Mouse (Mus musculus): ENCODE measurements around the gene Cacng8. TPM values are rescaled to one million over a fixed set of nuclear protein-coding genes. Genes with fewer than 3 reads are reported as not detected.

The Cacng8 gene
- total RNA-seq (2021) = not detected
- long read RNA-seq, experiment 1 = 0 reads
- long read RNA-seq, experiment 2 = 0 reads

DNA sequence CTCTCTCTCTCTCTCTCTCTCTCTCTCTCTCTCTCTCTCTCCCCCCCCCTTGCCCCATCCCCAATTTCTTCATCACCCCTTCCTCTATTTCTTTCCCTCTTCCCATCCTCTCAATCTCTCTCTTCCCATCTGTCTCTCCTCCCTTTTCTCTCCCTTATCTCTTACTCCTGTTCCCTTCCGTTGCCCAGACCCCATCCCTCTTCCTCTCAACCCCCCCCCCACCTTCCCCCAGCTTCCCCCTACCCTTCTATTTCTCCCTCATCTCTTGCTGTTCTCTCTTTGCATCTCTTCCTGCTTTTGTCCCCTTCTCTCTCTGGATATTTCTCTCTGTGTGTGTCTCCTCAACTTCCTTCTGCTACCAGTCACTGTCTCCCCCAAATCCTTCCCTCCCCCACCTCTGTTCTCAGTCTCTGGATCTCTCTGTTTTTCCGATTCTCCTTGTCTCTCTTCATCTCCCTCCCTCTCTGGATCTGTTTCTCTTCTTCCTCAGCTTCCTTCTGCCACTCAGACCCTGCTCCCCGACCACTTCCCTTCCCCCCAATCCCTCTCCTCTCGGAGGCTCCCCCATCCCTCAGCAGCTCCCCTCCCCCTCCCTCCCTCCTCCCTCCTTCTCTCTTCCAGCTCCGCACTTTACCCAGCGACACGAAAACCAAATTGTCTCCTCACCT, at the start of gene Cacng8:
Cacng8 (plus strand) TSS at position 271 of the 668 bp plus-strand sequence.
- intact Hi-C loops (cut with DNase I; ENCODE audit: low total_unique reads) = no loop called here
- DNase-seq = no peak

DNA sequence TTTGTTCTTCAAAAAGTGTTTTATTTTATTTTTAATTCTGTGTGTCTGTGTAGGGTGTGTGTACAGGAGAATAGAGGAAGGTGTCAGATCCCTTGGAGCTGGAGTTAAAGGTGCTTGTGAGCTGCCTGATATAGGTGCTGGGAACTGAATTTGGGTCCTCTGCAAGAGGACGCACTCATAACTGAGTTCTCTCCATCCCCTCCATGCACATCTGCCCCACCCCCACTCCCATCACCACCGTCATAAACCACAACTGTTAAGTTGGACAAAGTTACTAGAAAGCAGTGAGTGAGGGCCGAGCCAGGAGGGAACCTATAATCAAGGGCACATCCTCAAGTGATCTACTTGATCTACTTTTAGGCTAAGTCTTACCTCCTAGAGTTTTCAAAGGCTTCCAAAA, 46.6 kb upstream of the Cacng8 start:
- DNase-seq = no peak
- intact Hi-C loops (cut with DNase I; ENCODE audit: low total_unique reads) = no loop called here

DNA sequence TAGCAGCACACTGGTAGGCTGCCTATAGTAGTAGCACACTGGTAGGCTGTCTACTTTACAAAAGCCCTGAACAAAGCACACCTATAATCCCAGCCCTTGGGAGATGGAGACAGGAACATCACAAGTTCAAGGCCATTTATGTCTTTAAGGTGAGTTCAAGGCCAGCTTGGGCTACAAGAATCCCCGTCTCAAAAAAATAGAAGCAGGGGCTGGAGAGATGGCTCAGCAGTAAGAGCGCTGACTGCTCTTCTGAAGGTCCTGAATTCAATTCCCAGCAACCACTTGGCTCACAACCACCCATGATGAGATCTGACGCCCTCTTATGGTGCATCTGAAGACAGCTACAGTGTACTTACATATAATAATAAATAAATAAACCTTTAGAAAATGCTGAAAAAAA, 45.2 kb upstream of the Cacng8 start:
- intact Hi-C loops (cut with DNase I; ENCODE audit: low total_unique reads) = no loop called here
- DNase-seq = no peak

DNA sequence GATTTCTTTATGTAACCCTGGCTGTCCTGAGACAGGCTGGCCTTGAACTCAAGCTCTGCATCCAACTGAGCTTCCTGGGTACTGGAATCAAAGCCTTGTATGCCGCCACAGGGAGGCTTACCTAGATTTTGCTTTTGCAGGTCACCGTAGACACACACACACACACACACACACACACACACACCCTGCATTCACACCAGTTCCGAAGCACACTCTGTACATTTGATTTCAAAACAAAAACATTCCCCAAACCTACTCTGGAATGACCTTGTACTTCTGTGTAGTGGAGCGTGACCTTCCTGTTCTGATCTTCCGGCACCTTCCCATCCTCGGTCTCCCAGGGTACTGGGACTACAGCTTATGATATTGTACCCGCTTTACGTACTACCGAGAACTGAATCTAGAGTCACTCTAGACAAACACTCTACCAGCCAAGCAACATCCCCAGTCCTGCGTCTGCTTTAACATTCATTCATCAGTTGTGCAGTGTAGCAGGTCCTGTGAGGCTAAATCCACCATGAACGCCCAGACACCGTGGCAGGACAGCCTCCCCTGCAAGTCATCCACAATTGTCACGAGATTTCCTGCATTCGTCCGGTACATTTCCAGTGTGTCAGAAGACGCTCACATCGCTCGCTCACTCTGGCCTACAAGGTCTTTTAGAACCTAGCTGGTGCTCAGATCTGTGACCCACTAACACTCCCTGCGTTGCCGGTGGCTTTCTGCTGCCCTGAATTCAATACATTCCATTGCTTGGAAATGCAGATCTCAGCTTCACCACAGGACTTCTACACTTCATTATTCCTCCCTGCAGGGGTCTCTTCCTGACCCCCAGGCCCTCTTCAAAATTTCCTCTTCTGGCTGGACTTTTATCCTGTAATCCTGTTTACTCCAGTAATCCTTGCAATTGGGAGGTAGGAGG, 42.9 kb upstream of the Cacng8 start:
- intact Hi-C loops (cut with DNase I; ENCODE audit: low total_unique reads) = no loop called here

DNA sequence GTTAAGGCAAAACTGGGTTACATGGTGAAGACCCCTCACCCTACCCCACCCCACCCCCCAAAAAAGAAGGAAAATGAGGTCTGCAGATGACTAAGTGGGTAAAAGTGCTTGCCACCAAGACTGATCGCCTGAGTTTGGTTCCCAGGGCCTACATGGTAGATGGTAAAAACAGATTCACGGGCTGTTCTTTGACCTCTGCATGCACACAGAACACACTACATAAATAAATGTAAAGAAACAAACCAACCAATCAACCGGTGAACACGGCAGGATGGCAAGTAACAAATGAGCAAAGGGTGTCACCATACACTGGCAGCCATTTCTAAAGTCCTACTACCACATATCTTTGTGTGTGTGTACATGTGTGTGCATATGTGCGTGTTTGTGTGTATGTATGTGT, 42.2 kb upstream of the Cacng8 start:
- intact Hi-C loops (cut with DNase I; ENCODE audit: low total_unique reads) = no loop called here
- DNase-seq = no peak

More for the DNA sequence above, 42.9 kb upstream of the Cacng8 start:
- no peak for DNase-seq

DNA sequence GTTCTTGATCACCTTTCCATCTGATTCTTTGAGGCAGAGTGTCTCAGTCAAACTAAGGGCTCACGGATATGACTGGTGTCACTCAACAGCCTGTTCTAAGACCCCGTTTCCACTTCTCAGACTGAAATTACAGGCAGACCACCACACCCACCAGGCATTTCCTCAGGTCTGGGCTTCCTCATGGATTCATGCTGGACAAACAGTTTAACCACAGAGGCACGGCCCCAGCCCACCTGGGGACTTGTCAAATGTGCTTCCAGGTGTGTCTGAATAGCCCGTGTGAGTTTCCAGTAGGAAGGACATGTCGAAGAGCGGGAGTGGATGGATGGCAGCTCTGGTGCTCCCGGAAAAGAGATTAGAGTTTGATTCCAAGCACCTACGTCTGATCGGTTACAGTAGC, 40.7 kb upstream of the Cacng8 start:
- no peak for DNase-seq
- intact Hi-C loops (cut with DNase I; ENCODE audit: low total_unique reads) = no loop called here

DNA sequence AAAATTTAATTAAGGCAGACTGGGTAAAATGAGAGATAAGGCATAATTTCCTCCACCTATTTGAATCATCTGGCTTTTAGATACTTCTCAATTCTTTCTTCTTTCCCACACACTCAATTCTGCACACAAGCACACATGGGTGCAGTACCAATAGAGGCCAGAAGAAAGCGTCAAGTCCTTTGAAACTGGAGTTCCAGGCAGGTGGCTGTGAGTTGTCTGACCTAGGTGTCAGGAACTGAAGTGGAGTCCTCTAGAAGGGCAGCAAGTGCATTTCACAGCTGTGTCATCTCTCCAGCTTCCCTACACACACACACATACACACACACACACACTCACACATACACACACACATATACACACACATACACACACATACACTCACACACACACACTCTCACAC, 38.9 kb upstream of the Cacng8 start:
- no peak for DNase-seq
- intact Hi-C loops (cut with DNase I; ENCODE audit: low total_unique reads) = no loop called here

DNA sequence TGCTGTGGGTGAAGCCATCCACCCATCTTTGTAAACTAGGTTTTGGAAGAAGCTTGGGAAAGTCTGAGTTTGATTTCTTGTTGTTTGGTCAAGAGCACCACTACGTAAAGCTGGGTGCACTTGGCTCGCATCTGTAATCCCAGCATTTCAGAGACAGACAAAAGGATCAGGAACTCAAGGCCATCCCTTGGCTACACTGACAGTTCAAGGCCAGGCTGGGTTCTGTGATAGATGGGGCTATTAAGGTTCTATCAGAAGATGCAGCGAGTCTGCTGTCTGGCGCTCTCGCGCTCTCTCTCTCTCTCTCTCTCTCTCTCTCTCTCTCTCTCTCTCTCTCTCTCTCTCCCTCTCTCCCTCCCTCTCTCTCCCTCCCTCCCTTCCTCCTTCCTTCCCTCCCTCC, 35.6 kb upstream of the Cacng8 start:
- intact Hi-C loops (cut with DNase I; ENCODE audit: low total_unique reads) = no loop called here
- DNase-seq = no peak

DNA sequence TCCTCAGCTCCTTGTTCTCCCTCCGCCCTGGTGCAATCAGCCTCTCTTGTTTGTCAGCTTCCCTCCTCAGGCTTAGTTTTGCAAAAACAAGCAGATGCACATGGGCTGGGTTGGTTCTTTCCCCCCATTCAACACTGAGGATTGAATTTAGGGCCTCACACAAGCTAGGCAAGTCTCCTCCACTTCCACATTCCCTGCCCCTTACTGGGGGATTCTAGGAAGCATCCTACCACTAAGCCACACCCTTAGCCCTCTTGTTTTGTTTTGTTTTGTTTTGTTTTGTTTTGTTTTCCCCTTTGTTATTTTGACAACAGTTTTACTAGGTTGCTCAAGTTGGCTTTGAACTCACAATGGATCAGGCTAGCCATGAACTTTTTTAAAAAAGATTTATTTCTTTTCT, 29.8 kb upstream of the Cacng8 start:
- no peak for DNase-seq
- intact Hi-C loops (cut with DNase I; ENCODE audit: low total_unique reads) = no loop called here

DNA sequence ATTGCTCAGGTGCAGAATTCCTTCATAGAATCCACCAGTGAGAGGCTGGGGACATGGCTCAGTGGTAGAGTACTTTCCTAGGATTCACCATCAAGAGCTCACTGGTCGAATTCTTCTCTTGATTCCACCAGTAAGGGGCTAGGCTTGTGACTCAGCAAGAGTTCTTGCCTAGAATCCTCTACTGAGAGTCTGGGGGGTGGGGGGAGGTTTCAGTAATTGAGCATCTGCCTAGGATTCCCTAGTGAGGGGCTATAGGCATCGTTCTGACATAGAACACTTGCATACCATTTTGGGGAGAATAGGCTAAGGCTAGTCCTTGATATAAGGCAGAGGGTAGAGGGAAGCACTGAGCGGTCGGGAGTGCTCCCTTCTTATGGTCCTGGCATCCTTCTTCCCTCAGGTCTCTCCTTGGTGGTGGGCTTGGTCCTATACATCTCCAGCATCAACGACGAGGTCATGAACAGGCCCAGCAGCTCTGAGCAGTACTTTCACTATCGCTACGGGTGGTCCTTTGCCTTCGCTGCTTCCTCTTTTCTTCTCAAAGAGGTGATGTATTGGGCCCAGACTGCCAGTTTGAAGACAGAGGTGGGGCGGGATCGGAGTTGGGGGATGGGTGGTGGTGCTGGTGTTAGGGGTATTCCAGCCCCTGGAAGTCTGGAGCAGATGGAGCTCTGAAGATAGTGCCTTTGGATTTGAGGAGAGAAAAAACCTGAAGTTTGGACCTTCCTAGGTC, 24.8 kb upstream of the Cacng8 start:
- intact Hi-C loops (cut with DNase I; ENCODE audit: low total_unique reads) = no loop called here
- no peak for DNase-seq

DNA sequence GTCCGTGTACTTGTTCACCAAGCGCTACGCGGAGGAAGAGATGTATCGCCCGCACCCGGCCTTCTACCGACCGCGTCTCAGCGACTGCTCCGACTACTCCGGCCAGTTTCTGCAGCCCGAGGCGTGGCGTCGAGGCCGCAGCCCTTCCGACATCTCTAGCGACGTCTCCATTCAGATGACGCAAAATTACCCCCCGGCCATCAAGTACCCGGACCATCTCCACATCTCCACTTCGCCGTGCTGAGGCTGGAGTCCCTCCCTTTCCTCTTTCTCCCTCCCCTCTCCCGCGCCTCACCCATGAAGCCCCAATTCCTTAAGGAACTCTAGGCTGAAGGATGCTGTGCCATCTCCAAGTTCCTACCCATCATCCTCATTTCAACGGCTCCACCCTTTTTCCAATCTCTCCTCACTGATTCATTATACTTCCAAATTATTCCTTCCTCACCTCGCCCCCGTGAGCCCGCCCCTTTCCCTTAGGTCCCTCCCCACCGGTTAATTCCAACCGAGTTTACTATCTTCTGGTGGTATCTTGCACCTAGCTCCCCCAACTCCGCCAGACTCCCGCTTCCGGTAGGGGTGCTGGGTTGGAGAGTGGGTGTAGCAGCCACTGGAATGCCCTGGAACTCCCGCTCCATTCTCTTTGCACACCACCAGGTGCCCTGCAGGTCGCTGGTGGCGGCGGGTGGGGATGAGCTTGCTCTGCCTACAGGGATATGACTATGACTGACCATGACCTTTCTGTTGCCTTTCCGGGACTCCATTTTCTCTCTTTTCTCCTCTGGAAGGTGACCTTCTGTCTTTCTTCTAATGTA, 23.6 kb upstream of the Cacng8 start:
- no peak for DNase-seq
- intact Hi-C loops (cut with DNase I; ENCODE audit: low total_unique reads) = no loop called here

DNA sequence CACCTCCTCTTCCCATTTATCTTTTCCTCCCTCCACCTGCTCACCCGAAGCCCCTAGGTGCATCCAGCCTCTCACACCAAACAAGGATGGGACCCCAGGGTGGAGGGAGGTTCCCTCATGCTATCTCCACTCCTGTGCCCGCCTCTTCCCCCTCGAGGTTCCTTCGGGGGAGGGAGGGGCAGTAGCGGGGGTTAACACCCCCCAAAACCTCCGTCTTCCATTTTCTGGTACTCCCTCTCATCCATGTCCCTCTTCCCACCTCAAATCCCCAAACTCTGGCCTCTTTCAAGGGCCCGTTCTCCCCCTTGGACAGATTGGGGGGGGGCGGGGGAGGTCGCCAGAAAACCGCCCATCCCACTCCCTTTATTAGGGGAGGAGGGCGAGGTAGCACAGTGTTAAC, 22.9 kb upstream of the Cacng8 start:
- no peak for DNase-seq
- intact Hi-C loops (cut with DNase I; ENCODE audit: low total_unique reads) = no loop called here

DNA sequence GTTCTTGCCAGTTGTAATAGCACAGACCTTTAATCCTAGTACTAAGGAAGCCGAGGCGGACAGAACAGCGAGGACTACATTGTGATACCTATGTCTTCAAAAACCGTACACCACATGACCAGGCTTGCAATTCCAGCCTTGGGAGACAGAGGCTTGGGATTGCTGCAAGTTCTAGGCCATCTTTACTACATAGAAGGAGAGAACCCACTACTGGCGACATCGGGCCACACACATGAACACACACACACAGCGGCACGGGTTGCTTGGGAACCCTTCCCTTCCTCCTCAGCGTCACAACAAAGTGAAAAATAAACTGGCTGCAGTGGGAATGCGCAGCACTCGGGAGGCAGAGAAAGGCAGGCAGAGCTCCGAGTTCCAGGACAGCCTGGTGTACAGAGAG, 22.2 kb upstream of the Cacng8 start:
- intact Hi-C loops (cut with DNase I; ENCODE audit: low total_unique reads) = no loop called here

DNA sequence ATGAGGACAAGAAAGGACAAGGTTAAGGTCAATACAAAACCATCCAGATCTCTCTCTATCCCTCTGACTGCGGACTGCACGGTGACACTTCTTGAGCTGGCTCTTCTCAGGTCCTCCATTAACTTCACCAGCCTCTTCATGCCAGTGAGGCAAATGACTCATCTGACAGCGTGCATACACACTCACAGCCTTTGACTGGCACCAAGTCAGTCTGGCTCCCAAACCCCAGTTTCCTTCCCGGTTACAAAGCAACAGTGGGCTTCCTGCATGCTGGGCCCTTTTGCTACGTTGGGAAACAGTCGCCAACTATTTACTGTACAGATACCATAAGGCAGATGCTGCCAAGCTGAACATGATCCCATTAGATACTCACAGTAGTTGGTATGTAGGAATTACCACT, 21.3 kb upstream of the Cacng8 start:
- intact Hi-C loops (cut with DNase I; ENCODE audit: low total_unique reads) = no loop called here
- no peak for DNase-seq

More for the DNA sequence above, 22.2 kb upstream of the Cacng8 start:
- DNase-seq = no peak

DNA sequence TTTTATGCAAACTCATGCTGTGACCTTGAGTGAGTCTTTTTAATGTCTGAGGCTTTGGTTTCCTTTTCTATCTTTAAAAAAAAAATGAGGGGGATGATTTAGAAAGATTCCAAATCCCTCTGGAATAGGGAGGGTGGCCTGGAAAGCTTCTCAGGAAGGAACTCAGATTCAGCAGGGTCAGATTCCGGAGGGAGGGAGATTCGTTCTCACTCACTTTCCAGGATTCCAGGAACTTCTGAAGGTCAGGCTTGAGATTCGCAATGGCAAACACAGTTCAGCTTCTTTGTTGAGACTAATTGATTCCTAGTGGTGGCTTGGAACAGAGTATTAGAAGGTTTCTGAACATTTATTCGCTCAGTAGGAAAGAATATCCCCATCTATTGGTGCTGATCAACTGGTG, 20.1 kb upstream of the Cacng8 start:
- no peak for DNase-seq
- intact Hi-C loops (cut with DNase I; ENCODE audit: low total_unique reads) = no loop called here

DNA sequence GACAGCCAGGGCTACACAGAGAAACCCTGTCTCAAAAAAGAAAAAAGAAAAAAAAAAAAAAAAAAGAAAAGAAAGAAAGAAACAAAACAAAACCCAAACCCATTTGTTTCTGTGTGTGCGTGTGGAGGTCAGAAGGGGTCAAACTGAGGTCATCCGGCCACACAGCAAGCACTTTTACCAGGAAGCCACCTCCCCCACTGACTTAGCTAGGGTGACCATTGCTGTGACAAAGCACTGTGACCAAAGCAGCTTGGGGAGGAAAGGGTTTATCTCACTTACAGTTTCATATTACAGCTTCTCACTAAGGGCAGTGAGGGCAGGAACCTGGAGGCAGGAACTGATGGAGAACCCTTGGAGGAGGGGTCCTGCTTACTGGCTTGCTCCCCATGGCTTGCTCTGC, 18.1 kb upstream of the Cacng8 start:
- DNase-seq = no peak
- intact Hi-C loops (cut with DNase I; ENCODE audit: low total_unique reads) = no loop called here

DNA sequence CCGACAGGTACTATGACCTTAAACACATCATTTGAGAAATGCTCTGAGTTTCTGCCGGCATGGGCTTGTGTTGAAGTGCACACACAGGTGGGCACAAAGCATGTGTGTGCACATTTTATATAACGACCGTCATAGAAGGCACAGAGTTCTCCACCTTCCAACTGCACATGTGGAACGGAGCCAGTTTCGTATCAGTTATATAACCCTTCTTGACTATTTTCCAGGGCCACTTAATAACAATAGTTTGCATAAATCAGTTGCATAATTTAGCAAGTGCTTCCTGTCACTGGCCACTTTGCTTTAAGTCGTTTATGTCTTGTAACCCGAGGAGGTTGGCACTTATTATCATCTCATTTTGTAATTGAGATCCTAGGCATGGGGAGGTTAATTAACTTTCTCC, 16.7 kb upstream of the Cacng8 start:
- intact Hi-C loops (cut with DNase I; ENCODE audit: low total_unique reads) = no loop called here
- DNase-seq = no peak

DNA sequence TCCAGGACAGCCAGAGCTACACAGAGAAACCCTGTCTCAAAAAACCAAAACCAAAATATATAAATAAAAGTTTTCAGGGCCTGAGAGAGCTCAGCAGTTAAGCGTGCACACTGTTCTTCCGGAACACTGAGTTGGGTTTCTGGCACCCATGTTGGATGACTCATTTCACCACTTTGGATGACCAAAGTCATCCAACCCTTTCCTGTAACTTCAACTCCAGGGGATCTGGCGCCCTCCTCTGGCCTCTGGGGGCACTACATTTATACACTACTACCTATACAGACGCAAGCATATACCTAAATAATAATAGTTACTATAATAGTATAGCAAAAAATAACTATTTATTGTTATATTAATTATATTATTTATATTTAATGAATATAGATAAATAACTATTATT, 13.7 kb upstream of the Cacng8 start:
- intact Hi-C loops (cut with DNase I; ENCODE audit: low total_unique reads) = no loop called here
- DNase-seq = peak; percentile 66

DNA sequence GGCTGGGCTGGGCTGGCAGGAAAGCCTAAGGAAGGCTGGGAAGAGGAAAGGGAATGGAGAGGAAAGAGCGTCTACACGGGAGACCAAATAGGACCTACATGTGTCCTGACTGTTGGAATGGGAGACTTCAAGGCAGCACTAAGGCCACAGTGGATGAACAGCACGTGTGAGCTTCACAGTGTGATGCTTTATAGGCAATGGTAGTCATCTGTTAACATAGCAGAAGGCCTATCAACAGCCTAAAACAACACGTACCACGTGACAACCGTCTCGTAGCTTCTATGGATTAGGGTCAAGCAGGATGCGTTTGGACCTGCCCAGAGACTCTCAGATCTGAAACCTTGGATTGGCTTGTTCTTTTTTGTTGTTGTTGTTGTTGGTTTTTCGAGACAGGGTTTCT, 8.4 kb upstream of the Cacng8 start:
- intact Hi-C loops (cut with DNase I; ENCODE audit: low total_unique reads) = no loop called here
- no peak for DNase-seq

Data from gastrocnemius, postnatal 14 days (tissue).